Mouse (Mus musculus): ENCODE measurements around the gene Olfr313. TPM values are rescaled to one million over a fixed set of nuclear protein-coding genes. Genes with fewer than 3 reads are reported as not detected.

Olfr313 gene
- polyA plus RNA-seq, 1 experiment, result not detected

DNA sequence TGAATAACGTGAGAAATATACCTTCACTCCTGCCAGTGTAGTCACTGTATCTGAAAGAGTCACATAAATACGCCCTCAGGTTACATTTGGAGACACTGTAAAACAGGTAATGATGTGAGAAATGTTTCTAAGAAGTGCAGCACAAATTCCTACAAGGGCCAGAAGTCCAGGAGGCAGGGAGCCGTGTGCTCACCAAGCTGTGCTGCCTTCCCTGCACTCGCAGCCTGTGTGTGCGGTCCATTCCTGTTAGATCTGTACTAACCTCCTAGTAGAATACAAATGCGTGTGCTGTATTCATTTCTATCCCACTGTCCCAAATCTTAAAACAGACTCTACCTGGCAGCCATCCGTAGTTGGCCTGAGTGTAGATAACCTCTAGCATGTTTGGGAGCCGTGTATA, 45.9 kb downstream of the Olfr313 start:
- H3ac ChIP-seq (ENCODE audit: control insufficient read depth, insufficient read length, low read depth), result no peak overlapping the region
- H3K4me3 ChIP-seq (ENCODE audit: insufficient read depth, poor library complexity, severe bottlenecking), result no peak overlapping the region
- no peaks in the 10 kb centered on the region for H3K79me2 ChIP-seq (ENCODE audit: control insufficient read depth, insufficient read depth)
- no peaks in the 10 kb centered on the region for H3K27me3 ChIP-seq (ENCODE audit: control insufficient read depth, insufficient read depth, insufficient read length)
- peaks cover 46% of the 10 kb centered on the region for H3K36me3 ChIP-seq (ENCODE audit: control insufficient read depth, insufficient read depth)
- H3K79me3 ChIP-seq (ENCODE audit: low read depth), result no peaks in the 10 kb centered on the region
- TF ChIP-seq USF1 (IDR thresholded peaks at IDR 0.05; ENCODE audit: low read depth) (no peak), CEBPB (IDR thresholded peaks at IDR 0.05; ENCODE audit: low read depth) (no peak), MYOG (IDR thresholded peaks at IDR 0.05; ENCODE audit: control insufficient read depth, extremely low read depth, insufficient read length) (no peak), FOSL1 (IDR thresholded peaks at IDR 0.05; ENCODE audit: insufficient read depth, low read length, poor library complexity, severe bottlenecking) (no peak), MYOD1 (IDR thresholded peaks at IDR 0.05; ENCODE audit: control insufficient read depth, insufficient read length, low read depth) (no peak), CTCF (IDR thresholded peaks at IDR 0.05; ENCODE audit: control insufficient read depth, insufficient read depth, insufficient read length) (no peak), MAX (IDR thresholded peaks at IDR 0.05) (no peak)

GRCm38 (mm10) chr11:58867039-58867953, 52.5 kb downstream of the Olfr313 start, which contains the start of gene 2810021J22Rik:
Gene 2810021J22Rik (plus strand): TSS chr11:58867216.
- TF ChIP-seq USF1 (IDR thresholded peaks at IDR 0.05; ENCODE audit: low read depth) (no peak), MYOG (IDR thresholded peaks at IDR 0.05; ENCODE audit: control insufficient read depth, extremely low read depth, insufficient read length) (no peak), FOSL1 (IDR thresholded peaks at IDR 0.05; ENCODE audit: insufficient read depth, low read length, poor library complexity, severe bottlenecking) (no peak), MYOD1 (IDR thresholded peaks at IDR 0.05; ENCODE audit: control insufficient read depth, insufficient read length, low read depth) (no peak), CEBPB (IDR thresholded peaks at IDR 0.05; ENCODE audit: low read depth) (no peak), MAX (IDR thresholded peaks at IDR 0.05) (peak; percentile 48), CTCF (IDR thresholded peaks at IDR 0.05; ENCODE audit: control insufficient read depth, insufficient read depth, insufficient read length) (no peak)
- peak within 1 kb of the TSS; percentile 80 for H3K4me3 ChIP-seq (ENCODE audit: insufficient read depth, poor library complexity, severe bottlenecking)
- peak within 1 kb of the TSS; percentile 55 for H3ac ChIP-seq (ENCODE audit: control insufficient read depth, insufficient read length, low read depth)
- H3K36me3 ChIP-seq (ENCODE audit: control insufficient read depth, insufficient read depth), result no peaks in the 10 kb centered on the region
- H3K79me3 ChIP-seq (ENCODE audit: low read depth), result no peaks in the 10 kb centered on the region
- peaks cover 10% of the 10 kb centered on the region for H3K79me2 ChIP-seq (ENCODE audit: control insufficient read depth, insufficient read depth)
- H3K27me3 ChIP-seq (ENCODE audit: control insufficient read depth, insufficient read depth, insufficient read length), result no peaks in the 10 kb centered on the region

- H3K4me3 ChIP-seq (ENCODE audit: insufficient read depth, poor library complexity, severe bottlenecking), result no peak overlapping the region
- H3K36me3 ChIP-seq (ENCODE audit: control insufficient read depth, insufficient read depth), result no peaks in the 10 kb centered on the region
- H3K79me2 ChIP-seq (ENCODE audit: control insufficient read depth, insufficient read depth), result peaks cover 10% of the 10 kb centered on the region
- H3ac ChIP-seq (ENCODE audit: control insufficient read depth, insufficient read length, low read depth), result no peak overlapping the region
- H3K27me3 ChIP-seq (ENCODE audit: control insufficient read depth, insufficient read depth, insufficient read length), result no peaks in the 10 kb centered on the region
- no peaks in the 10 kb centered on the region for H3K79me3 ChIP-seq (ENCODE audit: low read depth)
- TF ChIP-seq MAX (IDR thresholded peaks at IDR 0.05) (no peak), CEBPB (IDR thresholded peaks at IDR 0.05; ENCODE audit: low read depth) (no peak), FOSL1 (IDR thresholded peaks at IDR 0.05; ENCODE audit: insufficient read depth, low read length, poor library complexity, severe bottlenecking) (no peak), MYOD1 (IDR thresholded peaks at IDR 0.05; ENCODE audit: control insufficient read depth, insufficient read length, low read depth) (no peak), CTCF (IDR thresholded peaks at IDR 0.05; ENCODE audit: control insufficient read depth, insufficient read depth, insufficient read length) (no peak)
These were observed 53.1 kb downstream of the Olfr313 start for GRCm38 (mm10) chr11:58867954-58868330.

Other genes with a start within 250 kb of the Olfr313 start
- gene Olfr224, start 244.4 kb upstream of the Olfr313 start, polyA plus RNA-seq (2012; fragmentation: generic; extraction: Trizol), result not detected
- not detected for gene Olfr325, start 237.3 kb upstream of the Olfr313 start, polyA plus RNA-seq (2012; fragmentation: generic; extraction: Trizol)
- not detected for gene Olfr324, start 219.9 kb upstream of the Olfr313 start, polyA plus RNA-seq (2012; fragmentation: generic; extraction: Trizol)
- gene 2210407C18Rik, start 198.9 kb upstream of the Olfr313 start, polyA plus RNA-seq (2012; fragmentation: generic; extraction: Trizol), result not detected
- not detected for gene Olfr323, start 184.5 kb upstream of the Olfr313 start, polyA plus RNA-seq (2012; fragmentation: generic; extraction: Trizol)
- gene Trim58, start 174.5 kb upstream of the Olfr313 start, polyA plus RNA-seq (2012; fragmentation: generic; extraction: Trizol), result not detected
- gene Olfr322, start 156.2 kb upstream of the Olfr313 start, polyA plus RNA-seq (2012; fragmentation: generic; extraction: Trizol), result not detected
- gene Olfr320, start 133.9 kb upstream of the Olfr313 start, polyA plus RNA-seq (2012; fragmentation: generic; extraction: Trizol), result not detected
- gene Olfr319, start 115.8 kb upstream of the Olfr313 start, polyA plus RNA-seq (2012; fragmentation: generic; extraction: Trizol), result not detected
- gene Olfr318, start 91.0 kb upstream of the Olfr313 start, polyA plus RNA-seq (2012; fragmentation: generic; extraction: Trizol), result not detected
- not detected for gene Olfr317, start 75.8 kb upstream of the Olfr313 start, polyA plus RNA-seq (2012; fragmentation: generic; extraction: Trizol)
- not detected for gene Olfr316, start 62.3 kb upstream of the Olfr313 start, polyA plus RNA-seq (2012; fragmentation: generic; extraction: Trizol)
- gene Olfr315, start 41.8 kb upstream of the Olfr313 start, polyA plus RNA-seq (2012; fragmentation: generic; extraction: Trizol), result not detected
- gene Olfr314, start 32.0 kb upstream of the Olfr313 start, polyA plus RNA-seq (2012; fragmentation: generic; extraction: Trizol), result not detected
- gene Fam183b, start 13.0 kb upstream of the Olfr313 start, polyA plus RNA-seq (2012; fragmentation: generic; extraction: Trizol), result not detected
- gene Olfr312, start 14.2 kb downstream of the Olfr313 start, polyA plus RNA-seq (2012; fragmentation: generic; extraction: Trizol), result not detected
- not detected for gene Olfr311, start 24.3 kb downstream of the Olfr313 start, polyA plus RNA-seq (2012; fragmentation: generic; extraction: Trizol)
- 0.32 TPM for gene Gm12258, start 32.2 kb downstream of the Olfr313 start, polyA plus RNA-seq (2012; fragmentation: generic; extraction: Trizol)
- gene 2810021J22Rik, start 52.2 kb downstream of the Olfr313 start, polyA plus RNA-seq (2012; fragmentation: generic; extraction: Trizol), result 2.2 TPM
- 0.64 TPM for gene Zfp39, start 89.2 kb downstream of the Olfr313 start, polyA plus RNA-seq (2012; fragmentation: generic; extraction: Trizol)
- not detected for gene Btnl10, start 102.9 kb downstream of the Olfr313 start, polyA plus RNA-seq (2012; fragmentation: generic; extraction: Trizol)
- gene Rnf187, start 123.9 kb downstream of the Olfr313 start, polyA plus RNA-seq (2012; fragmentation: generic; extraction: Trizol), result 245 TPM
- gene Hist3h2ba, start 133.9 kb downstream of the Olfr313 start, polyA plus RNA-seq (2012; fragmentation: generic; extraction: Trizol), result 1.6 TPM
- 11.4 TPM for gene Hist3h2a, start 139.7 kb downstream of the Olfr313 start, polyA plus RNA-seq (2012; fragmentation: generic; extraction: Trizol)
- 0.22 TPM for gene Trim17, start 139.7 kb downstream of the Olfr313 start, polyA plus RNA-seq (2012; fragmentation: generic; extraction: Trizol)
- gene Trim11, start 163.1 kb downstream of the Olfr313 start, polyA plus RNA-seq (2012; fragmentation: generic; extraction: Trizol), result 15.1 TPM

Measured in C2C12 (cell line).